Mouse (Mus musculus): Measurements from ENCODE around the gene Gm9964.

The Gm9964 gene

DNA sequence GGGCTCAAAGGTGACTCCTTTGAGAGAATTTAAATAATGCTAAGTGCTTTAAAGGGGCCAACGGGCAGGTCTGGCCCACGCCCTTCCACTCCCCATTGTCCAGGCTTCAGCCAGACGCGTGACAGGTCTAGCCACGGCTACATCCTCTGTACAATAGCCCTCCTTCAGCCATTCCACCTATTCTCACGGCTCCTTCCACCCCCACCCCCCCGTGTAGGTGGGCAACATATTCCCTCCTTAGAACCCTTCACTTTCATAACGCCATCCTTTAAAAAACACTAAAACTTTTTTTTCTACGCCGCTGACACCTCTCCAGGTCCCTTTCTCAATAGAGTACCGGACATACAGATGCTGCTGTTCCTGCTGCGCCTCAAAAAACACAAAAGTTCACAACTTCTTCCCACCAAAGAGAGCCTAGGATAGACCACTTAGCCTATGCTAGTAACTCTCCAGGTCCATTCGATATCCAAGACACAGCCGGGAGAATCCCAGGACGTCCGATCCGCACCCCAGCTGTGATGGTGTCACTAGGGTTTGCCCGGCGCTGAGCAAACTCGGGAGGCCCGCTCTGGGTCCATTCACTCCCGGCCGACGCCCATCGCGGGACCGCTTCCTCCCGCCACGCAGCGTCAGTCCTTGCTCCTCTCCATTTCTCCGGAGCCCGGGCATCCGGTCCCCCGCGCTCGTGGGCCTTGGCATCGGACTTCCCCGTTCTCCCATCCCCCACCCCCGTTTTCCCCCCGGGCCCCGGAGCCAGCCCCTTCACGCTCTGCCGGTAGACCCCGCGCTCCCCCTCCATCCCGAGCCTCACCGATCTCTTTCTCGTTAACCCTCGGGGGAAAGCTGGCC, 42.9 kb downstream of the Gm9964 start:
- no peak for DNase-seq (ENCODE audit: low read depth)

GRCm38 (mm10) chr11:79252881-79253541, 43.7 kb downstream of the Gm9964 start:
- DNase-seq (ENCODE audit: low read depth), result peak; percentile 57
